Mouse (Mus musculus) MEL (cell line): ENCODE data around the gene C7.

Experiments used
- CTCF ChIP-seq, 3 experiments: IDR thresholded peaks in 2 of 3; conservative IDR thresholded peaks in 1 of 3; 2 replicates each; pipeline ENCODE4 v1.5.1; 2011 to 2012; ENCODE audit warnings: low read length in 3 of 3, low read depth in 2 of 3, mild to moderate bottlenecking in 2 of 3, improper control_type of control experiment in 1 of 3, inconsistent platforms in 1 of 3, mixed read lengths in 1 of 3, moderate library complexity in 1 of 3; ENCODE audit not compliant: control insufficient read depth in 1 of 3, insufficient read depth in 1 of 3, poor library complexity in 1 of 3, severe bottlenecking in 1 of 3
- EP300 ChIP-seq, 2 experiments: IDR thresholded peaks; 2 replicates each; pipeline ENCODE4 v1.6.1; 2011; ENCODE audit warnings: improper control_type of control experiment in 2 of 2, low read length in 2 of 2, low read depth in 1 of 2, mild to moderate bottlenecking in 1 of 2
- HCFC1 ChIP-seq: IDR thresholded peaks from 2 replicates; pipeline ENCODE4 v1.6.1; 2012; ENCODE audit warnings: low read depth, mild to moderate bottlenecking, inconsistent platforms, low read length, improper control_type of control experiment, moderate library complexity
- JUND ChIP-seq: IDR thresholded peaks from 2 replicates; pipeline ENCODE4 v1.6.1; 2011; ENCODE audit warnings: low read depth, mild to moderate bottlenecking, improper control_type of control experiment, low read length
- KAT2A ChIP-seq: conservative IDR thresholded peaks from 2 replicates; pipeline ENCODE4 v1.6.1; 2012; ENCODE audit warnings: low read depth, low read length, improper control_type of control experiment, inconsistent platforms
- MAX ChIP-seq: IDR thresholded peaks from 2 replicates; pipeline ENCODE4 v1.6.1; 2011; ENCODE audit warnings: low read length, improper control_type of control experiment
- MYC ChIP-seq: IDR thresholded peaks from 2 replicates; pipeline ENCODE4 v1.6.1; 2011; ENCODE audit warnings: low read depth, mild to moderate bottlenecking, low read length, improper control_type of control experiment, moderate library complexity
- NRF1 ChIP-seq: IDR thresholded peaks from 2 replicates; pipeline ENCODE4 v1.6.1; 2014; ENCODE audit warnings: low read depth, mild to moderate bottlenecking, inconsistent platforms, low read length, improper control_type of control experiment, moderate library complexity; ENCODE audit not compliant: poor library complexity, insufficient read depth, severe bottlenecking
- POLR2A ChIP-seq, 2 experiments: IDR thresholded peaks; 2 replicates each; pipeline ENCODE4 v1.6.1; 2011 to 2012; ENCODE audit warnings: low read length in 2 of 2, mild to moderate bottlenecking in 2 of 2, control low read depth in 1 of 2, improper control_type of control experiment in 1 of 2, low read depth in 1 of 2, moderate library complexity in 1 of 2; ENCODE audit not compliant: control insufficient read depth in 1 of 2, insufficient read depth in 1 of 2, poor library complexity in 1 of 2
- POLR2AphosphoS5 ChIP-seq: IDR thresholded peaks from 2 replicates; pipeline ENCODE4 v1.6.1; 2012; ENCODE audit warnings: low read depth, borderline replicate concordance, mild to moderate bottlenecking, inconsistent platforms, low read length, moderate library complexity, mixed read lengths
- SIN3A ChIP-seq: IDR thresholded peaks from 2 replicates; pipeline ENCODE4 v1.6.1; 2012; ENCODE audit warnings: low read length, improper control_type of control experiment, inconsistent platforms
- SMC3 ChIP-seq: IDR thresholded peaks from 2 replicates; pipeline ENCODE4 v1.6.1; 2011; ENCODE audit warnings: low read depth, low read length, improper control_type of control experiment
- USF2 ChIP-seq, 2 experiments: IDR thresholded peaks; 2 replicates each; pipeline ENCODE4 v1.6.1; 2011 to 2012; ENCODE audit warnings: improper control_type of control experiment in 2 of 2, low read length in 2 of 2, borderline replicate concordance in 1 of 2, inconsistent platforms in 1 of 2, low read depth in 1 of 2, mild to moderate bottlenecking in 1 of 2; ENCODE audit not compliant: insufficient read depth in 1 of 2
- ZNF384 ChIP-seq: IDR thresholded peaks from 2 replicates; pipeline ENCODE4 v1.6.1; 2012; ENCODE audit warnings: low read depth, mild to moderate bottlenecking, inconsistent platforms, low read length, improper control_type of control experiment

GRCm38 (mm10) chr15:5002903-5003302, 60.6 kb downstream of the C7 start:
- TF ChIP-seq POLR2A (IDR thresholded peaks at IDR 0.05; ENCODE audit: control insufficient read depth in 1 of 2, insufficient read depth in 1 of 2, low read depth in 1 of 2, low read length in 2 of 2, poor library complexity in 1 of 2) (no peak), SMC3 (no peak), POLR2AphosphoS5 (no peak), HCFC1 (no peak), MYC (no peak), EP300 (IDR thresholded peaks at IDR 0.05; ENCODE audit: low read depth in 1 of 2, low read length in 2 of 2) (no peak), MAX (no peak), SIN3A (no peak), KAT2A (no peak), CTCF (IDR thresholded peaks at IDR 0.05 in 2 of 3, conservative IDR thresholded peaks at IDR 0.05 in 1 of 3; ENCODE audit: control insufficient read depth in 1 of 3, insufficient read depth in 1 of 3, low read depth in 2 of 3, low read length in 3 of 3, poor library complexity in 1 of 3, severe bottlenecking in 1 of 3) (no peak), ZNF384 (no peak), JUND (no peak), NRF1 (no peak), USF2 (IDR thresholded peaks at IDR 0.05; ENCODE audit: borderline replicate concordance in 1 of 2, insufficient read depth in 1 of 2, low read depth in 1 of 2, low read length in 2 of 2) (no peak)
